Mouse (Mus musculus) megakaryocyte, embryonic 14.5 days (primary cell): ENCODE results near the gene Gm1043.

ENCODE experiments used
- FLI1 ChIP-seq: IDR thresholded peaks from 2 replicates; pipeline ENCODE4 v1.6.1; 2012; ENCODE audit warnings: low read length, inconsistent platforms, mixed read lengths
- GATA1 ChIP-seq: IDR thresholded peaks from 3 replicates; pipeline ENCODE4 v1.6.1; 2012; ENCODE audit warnings: mixed read lengths, low read length, inconsistent platforms, borderline replicate concordance

DNA sequence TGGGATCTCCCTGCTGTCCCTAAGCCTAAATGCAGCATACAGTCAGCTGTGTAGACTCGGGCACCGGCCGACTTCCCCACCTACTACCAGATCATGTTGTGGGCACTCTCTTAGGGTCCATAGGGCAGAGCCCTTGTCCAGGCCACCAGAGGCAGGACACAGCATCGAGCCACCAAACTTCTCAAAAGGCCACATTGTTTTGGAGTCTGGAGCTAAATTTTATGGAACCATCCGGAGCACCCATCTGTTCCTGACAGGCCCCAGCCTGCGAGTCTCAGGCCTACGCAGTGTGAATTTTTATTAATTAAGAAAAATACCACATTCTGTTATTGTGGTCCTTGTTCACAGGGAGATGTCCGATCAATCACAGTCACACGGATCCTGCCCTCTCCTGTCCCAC is 94.7 kb downstream of the Gm1043 start:
- TF ChIP-seq GATA1 (no peak), FLI1 (no peak)
